Mouse (Mus musculus): ENCODE data around the gene Ssh2.

DNA sequence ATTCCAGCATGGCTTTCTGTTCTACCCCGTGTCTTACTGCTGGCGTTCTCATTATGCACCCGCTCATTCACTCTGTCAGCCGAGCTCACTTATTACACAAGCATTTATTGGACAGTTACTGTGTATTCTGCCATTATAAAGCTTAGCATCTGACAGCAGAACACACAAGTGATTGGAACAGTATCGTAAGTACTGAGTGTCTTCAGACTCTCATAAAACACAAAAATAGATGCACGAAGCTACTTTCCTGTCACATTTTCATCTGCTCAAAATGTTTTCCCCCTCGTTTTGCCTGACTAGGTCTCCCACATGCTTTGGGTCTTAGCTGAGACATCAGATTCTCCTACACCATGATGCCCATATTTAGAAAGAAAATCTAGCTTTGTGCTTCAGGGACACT lies 41.6 kb upstream of the Ssh2 start:
- no peak for TF ChIP-seq EP300 (optimal IDR thresholded peaks at IDR 0.05)
- no peak for TF ChIP-seq CTCF (IDR thresholded peaks at IDR 0.05; ENCODE audit: low read depth)
